Mouse (Mus musculus): ENCODE data around the gene Cd81. TPM values are rescaled to one million over a fixed set of nuclear protein-coding genes. Genes with fewer than 3 reads are reported as not detected.

Cd81 gene
- total RNA-seq, 1 experiment from 2014 or later: 257 TPM

- peak in 1 of 2 experiments; percentile 5; a peak in 1 of 4 replicates for ATAC-seq (replicated peaks in 1 of 2; ENCODE audit: insufficient read depth in 1 of 2, low FRiP score in 2 of 2, low TSS enrichment in 1 of 2, low read depth in 1 of 2, poor library complexity in 2 of 2, severe bottlenecking in 2 of 2)
Measured at GRCm38 (mm10) chr7:143058221-143058697, 5.7 kb downstream of the Cd81 start.

GRCm38 (mm10) chr7:143059202-143059870, 6.8 kb downstream of the Cd81 start:
- ATAC-seq (replicated peaks in 1 of 2; ENCODE audit: insufficient read depth in 1 of 2, low FRiP score in 2 of 2, low TSS enrichment in 1 of 2, low read depth in 1 of 2, poor library complexity in 2 of 2, severe bottlenecking in 2 of 2): peak in 1 of 2 experiments; percentile 22; a peak in 1 of 4 replicates

GRCm38 (mm10) chr7:143062704-143063103, 10.2 kb downstream of the Cd81 start:
- no peak for ATAC-seq (replicated peaks in 1 of 2; ENCODE audit: insufficient read depth in 1 of 2, low FRiP score in 2 of 2, low TSS enrichment in 1 of 2, low read depth in 1 of 2, poor library complexity in 2 of 2, severe bottlenecking in 2 of 2)

GRCm38 (mm10) chr7:143064226-143064625, 11.7 kb downstream of the Cd81 start:
- ATAC-seq (replicated peaks in 1 of 2; ENCODE audit: insufficient read depth in 1 of 2, low FRiP score in 2 of 2, low TSS enrichment in 1 of 2, low read depth in 1 of 2, poor library complexity in 2 of 2, severe bottlenecking in 2 of 2): no peak

- no peak for ATAC-seq (replicated peaks in 1 of 2; ENCODE audit: insufficient read depth in 1 of 2, low FRiP score in 2 of 2, low TSS enrichment in 1 of 2, low read depth in 1 of 2, poor library complexity in 2 of 2, severe bottlenecking in 2 of 2)
Measured at GRCm38 (mm10) chr7:143065692-143066091, 13.2 kb downstream of the Cd81 start.

GRCm38 (mm10) chr7:143067469-143067868, 14.9 kb downstream of the Cd81 start:
- no peak for ATAC-seq (replicated peaks in 1 of 2; ENCODE audit: insufficient read depth in 1 of 2, low FRiP score in 2 of 2, low TSS enrichment in 1 of 2, low read depth in 1 of 2, poor library complexity in 2 of 2, severe bottlenecking in 2 of 2)

GRCm38 (mm10) chr7:143067897-143068296, 15.4 kb downstream of the Cd81 start:
- ATAC-seq (replicated peaks in 1 of 2; ENCODE audit: insufficient read depth in 1 of 2, low FRiP score in 2 of 2, low TSS enrichment in 1 of 2, low read depth in 1 of 2, poor library complexity in 2 of 2, severe bottlenecking in 2 of 2): no peak

GRCm38 (mm10) chr7:143068316-143068881, 15.9 kb downstream of the Cd81 start:
- no peak for ATAC-seq (replicated peaks in 1 of 2; ENCODE audit: insufficient read depth in 1 of 2, low FRiP score in 2 of 2, low TSS enrichment in 1 of 2, low read depth in 1 of 2, poor library complexity in 2 of 2, severe bottlenecking in 2 of 2)

GRCm38 (mm10) chr7:143068882-143069591, 16.5 kb downstream of the Cd81 start, which contains the start of gene Tssc4:
TSS of gene Tssc4 (plus strand) at chr7:143069249.
- ATAC-seq (replicated peaks in 1 of 2; ENCODE audit: insufficient read depth in 1 of 2, low FRiP score in 2 of 2, low TSS enrichment in 1 of 2, low read depth in 1 of 2, poor library complexity in 2 of 2, severe bottlenecking in 2 of 2): peak; percentile 87 to 88

GRCm38 (mm10) chr7:143069751-143070400, 17.3 kb downstream of the Cd81 start:
- no peak for ATAC-seq (replicated peaks in 1 of 2; ENCODE audit: insufficient read depth in 1 of 2, low FRiP score in 2 of 2, low TSS enrichment in 1 of 2, low read depth in 1 of 2, poor library complexity in 2 of 2, severe bottlenecking in 2 of 2)

GRCm38 (mm10) chr7:143070506-143071070, 18.0 kb downstream of the Cd81 start:
- no peak for ATAC-seq (replicated peaks in 1 of 2; ENCODE audit: insufficient read depth in 1 of 2, low FRiP score in 2 of 2, low TSS enrichment in 1 of 2, low read depth in 1 of 2, poor library complexity in 2 of 2, severe bottlenecking in 2 of 2)

GRCm38 (mm10) chr7:143072605-143073004, 20.1 kb downstream of the Cd81 start:
- no peak for ATAC-seq (replicated peaks in 1 of 2; ENCODE audit: insufficient read depth in 1 of 2, low FRiP score in 2 of 2, low TSS enrichment in 1 of 2, low read depth in 1 of 2, poor library complexity in 2 of 2, severe bottlenecking in 2 of 2)

- no peak for ATAC-seq (replicated peaks in 1 of 2; ENCODE audit: insufficient read depth in 1 of 2, low FRiP score in 2 of 2, low TSS enrichment in 1 of 2, low read depth in 1 of 2, poor library complexity in 2 of 2, severe bottlenecking in 2 of 2)
Measured at GRCm38 (mm10) chr7:143073086-143073485, 20.5 kb downstream of the Cd81 start.

- ATAC-seq (replicated peaks in 1 of 2; ENCODE audit: insufficient read depth in 1 of 2, low FRiP score in 2 of 2, low TSS enrichment in 1 of 2, low read depth in 1 of 2, poor library complexity in 2 of 2, severe bottlenecking in 2 of 2): no peak
Measured at GRCm38 (mm10) chr7:143075394-143075793, 22.9 kb downstream of the Cd81 start.

- ATAC-seq (replicated peaks in 1 of 2; ENCODE audit: insufficient read depth in 1 of 2, low FRiP score in 2 of 2, low TSS enrichment in 1 of 2, low read depth in 1 of 2, poor library complexity in 2 of 2, severe bottlenecking in 2 of 2): no peak
Measured at GRCm38 (mm10) chr7:143077351-143077750, 24.8 kb downstream of the Cd81 start.

GRCm38 (mm10) chr7:143082024-143082423, 29.5 kb downstream of the Cd81 start:
- no peak for ATAC-seq (replicated peaks in 1 of 2; ENCODE audit: insufficient read depth in 1 of 2, low FRiP score in 2 of 2, low TSS enrichment in 1 of 2, low read depth in 1 of 2, poor library complexity in 2 of 2, severe bottlenecking in 2 of 2)

GRCm38 (mm10) chr7:143083708-143084107, 31.2 kb downstream of the Cd81 start:
- ATAC-seq (replicated peaks in 1 of 2; ENCODE audit: insufficient read depth in 1 of 2, low FRiP score in 2 of 2, low TSS enrichment in 1 of 2, low read depth in 1 of 2, poor library complexity in 2 of 2, severe bottlenecking in 2 of 2): no peak

Measured in hematopoietic stem cell, adult 5-6 weeks (primary cell).